Mouse (Mus musculus): ENCODE measurements at regions not wholly inside any gene's neighbourhood (a gene's known extent, or its start where the extent isn't known, plus 50 kb on each side); places are given as distances from the start of the nearest gene placed in this dataset.

DNA sequence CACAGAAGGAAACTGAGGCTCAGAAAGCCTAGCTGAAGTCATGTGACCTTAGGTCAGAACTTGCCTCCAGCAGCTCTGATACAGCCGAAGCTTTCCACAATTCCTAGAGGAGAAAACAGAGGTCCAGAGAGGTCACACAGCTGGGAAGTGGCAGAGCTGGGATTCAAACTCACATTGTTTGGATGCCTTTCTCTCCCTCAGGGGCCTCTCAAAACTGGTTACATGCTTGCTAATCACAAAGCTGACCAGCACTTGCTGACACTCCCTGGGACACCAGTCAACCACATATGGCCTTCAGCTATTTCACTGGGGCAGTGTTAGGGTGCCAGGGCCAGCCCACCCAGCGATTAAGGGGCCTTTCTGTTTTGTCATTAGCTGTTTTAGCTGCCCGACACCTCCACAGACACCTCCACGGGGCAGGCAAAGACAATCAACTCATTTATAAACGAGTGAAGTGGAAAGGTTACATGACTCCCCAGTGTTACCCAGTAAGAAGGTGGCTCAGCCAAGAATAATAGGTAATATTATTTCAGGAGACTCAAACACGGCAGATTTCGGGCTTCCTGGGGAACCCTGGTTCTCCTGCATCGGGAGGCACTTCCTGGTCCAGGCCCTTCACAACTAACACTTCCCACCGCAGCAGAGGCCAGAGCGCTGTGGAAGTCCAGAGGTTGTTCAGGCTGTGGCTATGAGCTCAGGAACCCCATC lies 71.4 kb downstream of the 2410131K14Rik start:
- Histone ChIP-seq H3K36me3 (no peaks in the 10 kb centered on the region), H3K4me3 (replicated peaks) (no peak overlapping the region), H3K27me3 (replicated peaks) (peaks cover 8% of the 10 kb centered on the region; the same call in 1 of the 2 replicates), H3K4me2 (no peak overlapping the region), H3K4me1 (peaks cover 8% of the 10 kb centered on the region), H3K9ac (replicated peaks) (no peak overlapping the region), H3K9me3 (replicated peaks) (no peaks in the 10 kb centered on the region), H3K27ac (replicated peaks) (no peak overlapping the region)
- ATAC-seq (ENCODE audit: low FRiP score) = no peak
- WGBS = 51% methylated on average over 10 of the region's 10 CpGs

DNA sequence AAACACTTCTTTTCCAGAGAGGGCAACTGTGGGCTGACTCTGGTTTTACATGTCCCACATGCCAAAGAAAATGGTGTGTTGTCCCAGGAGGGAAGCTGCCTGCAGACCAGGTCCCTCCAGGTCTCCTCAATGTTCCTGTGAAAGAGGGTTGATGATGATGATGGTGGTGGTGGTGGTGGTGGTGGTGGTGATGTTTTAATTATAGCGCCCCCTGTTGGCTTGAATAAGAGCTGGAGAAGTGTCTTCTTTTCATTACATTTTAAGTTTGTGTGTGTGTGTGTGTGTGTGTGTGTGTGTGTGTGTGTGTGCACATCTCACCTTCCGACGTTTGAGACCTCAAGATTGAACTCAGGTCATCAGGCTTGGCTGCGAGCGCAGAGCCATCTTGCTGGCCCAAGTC lies 73.0 kb downstream of the 2410131K14Rik start:
- no peak overlapping the region for H3K4me3 ChIP-seq (replicated peaks)
- peaks cover 19% of the 10 kb centered on the region for H3K4me1 ChIP-seq
- H3K27me3 ChIP-seq (replicated peaks) = peaks cover 8% of the 10 kb centered on the region; the same call in 1 of the 2 replicates
- no peak overlapping the region for H3K9ac ChIP-seq (replicated peaks)
- WGBS = 67% methylated on average over 5 of the region's 5 CpGs
- no peak for ATAC-seq (ENCODE audit: low FRiP score)
- no peaks in the 10 kb centered on the region for H3K36me3 ChIP-seq
- no peak overlapping the region for H3K27ac ChIP-seq (replicated peaks)
- H3K9me3 ChIP-seq (replicated peaks) = no peaks in the 10 kb centered on the region
- no peak overlapping the region for H3K4me2 ChIP-seq

DNA sequence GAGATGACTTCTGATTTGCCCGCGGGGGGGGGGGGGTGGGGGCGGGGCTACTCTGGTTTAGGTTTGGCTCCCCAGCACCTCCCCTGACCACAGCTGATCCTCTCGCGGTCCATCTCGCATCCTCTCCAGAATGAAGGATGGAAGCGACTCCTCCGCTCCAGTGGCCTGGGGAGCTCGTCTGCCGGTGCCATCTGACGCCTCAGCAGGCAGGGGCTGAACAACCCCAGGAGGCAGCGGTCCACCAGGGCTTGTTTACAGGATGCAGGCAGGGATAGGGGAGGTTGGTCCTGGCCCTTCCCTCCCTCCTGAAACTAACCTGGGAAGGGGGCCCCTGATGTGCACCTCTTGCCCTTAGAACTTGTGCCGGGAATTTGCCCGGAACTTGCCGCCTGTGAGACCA lies 73.9 kb downstream of the 2410131K14Rik start:
- ATAC-seq (ENCODE audit: low FRiP score) = no peak
- no peak overlapping the region for H3K9ac ChIP-seq (replicated peaks)
- no peak overlapping the region for H3K27ac ChIP-seq (replicated peaks)

DNA sequence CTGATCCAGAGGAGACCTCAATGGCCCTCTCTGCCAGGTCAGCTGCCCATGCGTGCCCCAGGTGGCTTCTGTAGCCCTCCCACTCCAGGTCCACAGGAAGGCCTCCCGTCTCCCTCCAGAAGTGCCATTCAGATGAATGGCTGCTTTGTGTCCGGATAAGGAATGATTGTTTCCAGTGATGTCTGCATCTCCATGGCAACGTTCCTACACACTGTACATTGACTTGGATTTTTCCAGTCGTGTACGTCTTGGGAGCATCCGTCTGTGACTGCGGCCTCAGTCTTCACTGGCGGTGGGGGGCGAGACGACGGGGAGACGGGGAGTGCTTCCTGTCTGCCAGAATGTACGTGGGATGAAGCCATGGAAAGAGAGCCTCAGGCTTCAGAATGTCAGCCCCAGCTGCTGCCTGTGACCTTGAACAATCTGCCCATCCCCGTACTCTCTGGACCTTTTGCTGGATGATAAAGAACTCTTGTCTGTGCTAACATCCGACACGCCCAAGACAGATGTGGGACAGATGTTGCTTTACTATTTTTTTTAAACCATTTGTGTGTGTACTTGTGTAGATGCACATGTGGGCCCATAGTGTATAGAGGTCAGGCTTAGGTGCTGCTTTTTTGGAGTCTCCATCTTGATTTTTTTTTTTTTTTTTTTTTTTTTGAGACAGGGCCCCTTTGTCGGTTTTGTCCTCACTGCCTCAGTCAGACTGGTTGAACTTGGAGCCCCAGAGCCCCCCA lies 76.9 kb downstream of the 2410131K14Rik start:
- ATAC-seq (ENCODE audit: low FRiP score) = 0 out of 2 replicates have a peak, but pooled peaks have one; percentile 17
- Histone ChIP-seq H3K27me3 (replicated peaks) (peaks cover 8% of the 10 kb centered on the region; the same call in 1 of the 2 replicates), H3K4me3 (replicated peaks) (no peak overlapping the region), H3K9me3 (replicated peaks) (no peaks in the 10 kb centered on the region), H3K27ac (replicated peaks) (no peak overlapping the region), H3K4me2 (no peak overlapping the region), H3K36me3 (no peaks in the 10 kb centered on the region), H3K4me1 (peaks cover 22% of the 10 kb centered on the region), H3K9ac (replicated peaks) (no peak overlapping the region)
- 14% methylated on average over 18 of the region's 18 CpGs for WGBS

More for the DNA sequence above, 73.9 kb downstream of the 2410131K14Rik start:
- peak overlapping the region; percentile 22 for H3K4me2 ChIP-seq
- no peaks in the 10 kb centered on the region for H3K9me3 ChIP-seq (replicated peaks)
- peaks cover 19% of the 10 kb centered on the region for H3K4me1 ChIP-seq
- H3K4me3 ChIP-seq (replicated peaks) = no peak overlapping the region
- WGBS = 18% methylated on average over 12 of the region's 15 CpGs
- H3K27me3 ChIP-seq (replicated peaks) = peaks cover 8% of the 10 kb centered on the region; the same call in 1 of the 2 replicates
- no peaks in the 10 kb centered on the region for H3K36me3 ChIP-seq

DNA sequence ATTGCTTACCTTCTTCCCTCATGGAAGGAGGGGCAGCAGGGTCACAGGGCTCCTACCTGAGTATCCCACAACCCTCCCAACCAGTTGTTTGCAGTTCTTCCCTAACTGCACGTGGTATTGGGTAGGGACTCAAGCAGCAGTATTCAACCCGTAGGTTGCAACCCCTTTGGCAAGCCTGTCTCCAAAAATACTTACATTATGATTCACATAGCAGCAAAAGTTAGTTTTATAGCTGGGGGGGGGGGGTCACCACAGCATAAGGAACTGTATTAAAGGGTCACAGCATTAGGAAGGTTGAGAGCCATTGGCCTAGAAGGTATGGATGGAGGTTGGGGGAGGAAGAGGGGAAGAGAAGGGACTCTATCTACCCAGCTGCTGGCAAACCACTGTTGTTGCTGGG lies 78.1 kb downstream of the 2410131K14Rik start:
- Histone ChIP-seq H3K9me3 (replicated peaks) (no peaks in the 10 kb centered on the region), H3K9ac (replicated peaks) (no peak overlapping the region), H3K36me3 (no peaks in the 10 kb centered on the region), H3K4me2 (no peak overlapping the region), H3K27me3 (replicated peaks) (peaks cover 8% of the 10 kb centered on the region; the same call in 1 of the 2 replicates), H3K27ac (replicated peaks) (no peak overlapping the region), H3K4me3 (replicated peaks) (no peak overlapping the region), H3K4me1 (peaks cover 33% of the 10 kb centered on the region)
- ATAC-seq (ENCODE audit: low FRiP score) = no peak
- 81% methylated on average over 2 of the region's 2 CpGs for WGBS

DNA sequence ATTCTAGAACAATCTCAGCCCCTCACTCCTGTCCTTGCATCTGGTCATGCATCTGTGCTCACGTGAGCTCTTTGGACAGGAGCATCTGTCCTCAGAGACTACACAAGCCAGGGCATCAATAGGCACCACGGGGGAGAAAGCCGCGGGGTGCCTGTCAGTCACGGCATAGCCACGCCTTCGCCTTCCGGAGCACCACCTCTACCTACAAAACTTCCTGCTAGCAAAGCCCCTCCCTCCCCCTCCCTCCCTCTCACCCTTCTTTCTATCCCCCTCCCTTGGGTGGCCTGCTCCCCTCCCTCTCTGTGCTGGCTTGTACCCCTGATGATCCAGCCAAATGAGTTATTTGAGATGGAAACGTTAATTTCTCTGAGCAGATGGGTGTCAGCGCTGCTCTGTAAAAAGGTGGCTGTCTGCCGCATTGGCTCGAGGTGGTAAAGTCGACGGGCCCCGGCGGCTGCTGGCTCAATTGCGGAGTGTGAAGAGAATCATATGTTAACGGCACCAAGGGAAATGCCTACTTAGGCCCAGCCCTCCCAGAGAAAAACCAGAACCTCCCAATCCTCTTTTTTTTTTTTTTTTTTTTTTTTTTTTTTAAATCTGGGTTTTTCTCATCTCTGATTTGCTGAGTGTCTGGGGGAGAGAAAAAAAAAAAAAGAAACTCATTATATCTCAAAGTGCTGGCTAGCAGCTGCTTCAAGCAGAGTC lies 82.0 kb downstream of the 2410131K14Rik start:
- ATAC-seq (ENCODE audit: low FRiP score) = peak; percentile 48; the same call in 1 of the 2 replicates
- no peaks in the 10 kb centered on the region for H3K9me3 ChIP-seq (replicated peaks)
- peak overlapping the region; percentile 22; the same call in 1 of the 2 replicates for H3K4me3 ChIP-seq (replicated peaks)
- H3K4me1 ChIP-seq = peaks cover 35% of the 10 kb centered on the region
- H3K27ac ChIP-seq (replicated peaks) = no peak overlapping the region
- 0 out of 2 replicates have a peak overlapping the region, but pooled peaks have one; percentile 3 for H3K9ac ChIP-seq (replicated peaks)
- H3K27me3 ChIP-seq (replicated peaks) = 0 out of 2 replicates have a peak, but pooled peaks cover 4% of the 10 kb centered on the region
- WGBS = 0% methylated on average over 17 of the region's 18 CpGs
- H3K4me2 ChIP-seq = peak overlapping the region; percentile 56
- H3K36me3 ChIP-seq = no peaks in the 10 kb centered on the region

DNA sequence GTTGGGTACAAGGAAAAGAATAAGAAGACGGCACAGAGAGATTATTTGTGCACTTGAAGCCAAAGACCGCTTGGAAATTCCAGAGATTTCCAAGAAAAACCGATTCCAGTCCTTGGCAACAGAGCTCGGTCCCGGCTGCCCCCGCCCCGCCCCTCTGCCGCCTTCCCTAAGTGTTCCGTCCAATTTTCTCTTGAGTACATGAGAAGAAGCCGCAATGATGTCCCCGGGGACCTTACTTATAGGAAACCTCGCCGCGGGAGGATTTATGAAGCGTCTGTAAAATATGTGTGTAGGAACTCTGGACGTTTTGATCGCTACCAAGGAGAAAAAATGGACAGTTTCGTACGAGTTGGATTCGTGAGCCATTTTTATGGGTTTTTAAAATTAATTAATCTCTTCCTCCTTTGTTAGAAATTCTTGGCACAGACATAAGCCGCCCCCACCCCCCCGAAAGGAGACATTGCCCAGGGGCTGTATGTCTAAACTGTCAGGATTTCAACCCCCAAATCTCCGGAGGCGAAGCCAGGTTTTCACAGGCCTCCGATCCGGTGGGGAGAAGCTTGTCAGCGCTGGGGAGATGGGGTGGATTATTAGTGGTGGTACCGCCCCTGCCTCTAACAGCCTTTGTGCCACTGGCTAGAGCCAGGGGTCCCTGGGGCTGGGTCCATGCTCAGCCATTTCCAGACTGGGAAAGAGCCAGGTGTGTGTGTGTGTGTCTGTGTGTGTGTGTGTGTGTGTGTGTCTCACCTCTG lies 83.1 kb downstream of the 2410131K14Rik start:
- no peak for ATAC-seq (ENCODE audit: low FRiP score)
- Histone ChIP-seq H3K9ac (replicated peaks) (no peak overlapping the region), H3K27ac (replicated peaks) (no peak overlapping the region), H3K4me1 (peaks cover 37% of the 10 kb centered on the region), H3K27me3 (replicated peaks) (0 out of 2 replicates have a peak, but pooled peaks cover 4% of the 10 kb centered on the region), H3K9me3 (replicated peaks) (no peaks in the 10 kb centered on the region), H3K4me3 (replicated peaks) (peak overlapping the region; percentile 24), H3K4me2 (peak overlapping the region; percentile 56), H3K36me3 (no peaks in the 10 kb centered on the region)
- WGBS = 2% methylated on average over 28 of the region's 28 CpGs

DNA sequence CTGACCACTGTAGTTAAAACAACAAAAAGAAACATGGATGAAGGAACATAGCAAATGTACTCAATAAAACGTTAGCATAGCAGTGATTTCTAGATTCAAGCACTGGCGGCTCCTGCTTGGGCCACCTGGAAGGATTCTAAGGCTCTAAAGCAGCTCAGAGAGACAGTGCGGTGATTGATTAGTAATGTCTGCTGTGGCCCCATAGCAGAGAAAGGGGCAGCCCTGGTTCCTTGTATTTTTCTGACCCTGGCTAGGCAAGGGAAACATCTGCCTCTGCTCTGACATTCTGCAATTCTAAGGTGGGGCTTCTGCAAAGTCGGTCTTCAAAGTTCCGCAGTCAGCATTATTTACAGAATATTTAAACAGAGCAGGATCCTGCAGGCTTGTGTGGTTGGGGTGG lies 84.1 kb downstream of the 2410131K14Rik start:
- no peak overlapping the region for H3K4me2 ChIP-seq
- 81% methylated on average over 5 of the region's 5 CpGs for WGBS
- H3K9me3 ChIP-seq (replicated peaks) = no peaks in the 10 kb centered on the region
- 0 out of 2 replicates have a peak, but pooled peaks cover 4% of the 10 kb centered on the region for H3K27me3 ChIP-seq (replicated peaks)
- H3K36me3 ChIP-seq = no peaks in the 10 kb centered on the region
- peaks cover 37% of the 10 kb centered on the region for H3K4me1 ChIP-seq
- ATAC-seq (ENCODE audit: low FRiP score) = no peak
- no peak overlapping the region for H3K4me3 ChIP-seq (replicated peaks)
- no peak overlapping the region for H3K9ac ChIP-seq (replicated peaks)
- no peak overlapping the region for H3K27ac ChIP-seq (replicated peaks)

DNA sequence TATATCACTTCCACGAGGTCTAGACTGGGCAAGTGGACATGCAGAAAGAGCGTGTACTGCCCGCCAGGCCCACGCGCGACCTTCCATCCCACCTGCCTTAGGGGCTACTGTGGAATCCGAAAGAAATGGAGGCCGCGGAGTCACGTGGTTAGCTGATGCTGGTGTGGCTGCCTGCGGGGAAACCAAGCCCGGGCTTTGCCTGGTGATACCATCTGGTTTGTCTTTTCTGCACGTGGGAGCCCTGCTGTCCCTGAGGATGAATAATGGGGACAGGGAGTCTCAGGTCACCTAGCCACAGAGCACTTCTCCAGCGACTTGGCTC lies 86.2 kb downstream of the 2410131K14Rik start:
- ATAC-seq (ENCODE audit: low FRiP score) = peak; percentile 19; the same call in 1 of the 2 replicates
- H3K4me2 ChIP-seq = peak overlapping the region; percentile 80
- H3K4me1 ChIP-seq = peaks cover 37% of the 10 kb centered on the region
- no peak overlapping the region for H3K27ac ChIP-seq (replicated peaks)
- H3K9ac ChIP-seq (replicated peaks) = no peak overlapping the region; the same call in 1 of the 2 replicates
- 19% methylated on average over 14 of the region's 14 CpGs for WGBS
- 0 out of 2 replicates have a peak, but pooled peaks cover 4% of the 10 kb centered on the region for H3K27me3 ChIP-seq (replicated peaks)
- peak overlapping the region; percentile 38 for H3K4me3 ChIP-seq (replicated peaks)
- no peaks in the 10 kb centered on the region for H3K9me3 ChIP-seq (replicated peaks)
- no peaks in the 10 kb centered on the region for H3K36me3 ChIP-seq

DNA sequence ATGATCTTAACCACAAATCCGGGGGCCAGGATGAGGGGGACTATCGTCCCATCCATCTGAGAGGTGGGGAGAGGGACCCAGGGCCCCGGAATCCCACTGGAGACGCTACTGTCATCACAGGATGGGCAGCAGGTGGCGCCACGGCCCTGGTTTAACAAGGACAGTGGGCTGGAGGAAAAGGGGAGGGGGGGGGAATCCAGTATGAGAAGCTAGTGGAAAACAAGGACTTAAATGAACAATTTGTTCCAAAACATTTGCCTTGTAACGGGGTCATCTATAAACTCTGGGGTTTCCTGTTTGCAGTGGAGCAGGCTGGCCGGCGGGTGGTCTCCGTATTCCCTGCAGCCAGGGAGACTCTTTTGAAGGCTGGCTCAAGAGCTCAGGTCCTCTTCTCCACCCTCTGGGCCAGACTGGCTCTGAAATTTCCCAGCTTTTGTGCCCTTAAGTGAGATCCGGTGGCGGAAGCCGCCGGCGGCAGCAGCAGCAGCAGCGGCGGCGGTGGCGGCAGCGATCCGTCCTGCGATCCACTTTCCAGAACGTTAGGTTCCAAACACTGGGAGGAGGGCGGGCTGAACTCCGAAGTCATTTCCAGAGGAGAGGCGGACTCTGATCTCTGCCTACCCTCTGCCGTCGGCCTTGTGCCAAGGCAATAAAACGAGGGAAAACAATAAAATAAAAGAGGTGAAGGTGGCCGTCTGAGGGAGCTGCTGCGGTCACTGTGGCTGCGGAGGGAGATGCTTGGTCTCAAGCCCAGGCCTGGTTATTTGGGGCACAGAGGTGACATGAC lies 86.8 kb downstream of the 2410131K14Rik start:
- no peaks in the 10 kb centered on the region for H3K36me3 ChIP-seq
- peak overlapping the region; percentile 77 for H3K27ac ChIP-seq (replicated peaks)
- WGBS = under 1% methylated on average over 32 of the region's 32 CpGs
- peak overlapping the region; percentile 44 for H3K9ac ChIP-seq (replicated peaks)
- H3K4me1 ChIP-seq = peaks cover 35% of the 10 kb centered on the region
- peak overlapping the region; percentile 80 for H3K4me2 ChIP-seq
- peak overlapping the region; percentile 38 for H3K4me3 ChIP-seq (replicated peaks)
- H3K9me3 ChIP-seq (replicated peaks) = no peaks in the 10 kb centered on the region
- ATAC-seq (ENCODE audit: low FRiP score) = peak; percentile 72; the same call in 1 of the 2 replicates
- 0 out of 2 replicates have a peak, but pooled peaks cover 4% of the 10 kb centered on the region for H3K27me3 ChIP-seq (replicated peaks)

Data from neural tube, embryonic 15.5 days (tissue).